Mouse (Mus musculus) intestine, embryonic 14.5 days (tissue): ENCODE measurements around the gene Ruvbl1. TPM values are rescaled to one million over a fixed set of nuclear protein-coding genes. Genes with fewer than 3 reads are reported as not detected.

Source experiments
- ATAC-seq: fragments of 200-750 bp; cut with Nextera tagmentation; replicated peaks from 2 replicates; pipeline ENCODE4 v1.8.0; 2017; ENCODE audit warnings: low read depth, moderate number of reproducible peaks, moderate TSS enrichment, moderate library complexity; ENCODE audit not compliant: low FRiP score, low TSS enrichment
- DNase-seq: peaks from one replicate; pipeline ENCODE4 v3.0.0-alpha.2; 2018; ENCODE audit warnings: low spot score
- H3K27ac ChIP-seq: fragments of 300-500 bp; sonication (generic); 2 replicates; pipeline ENCODE4 v1.5.1; 2014; ENCODE audit warnings: low read depth, mild to moderate bottlenecking, control low read depth
- H3K27me3 ChIP-seq: fragments of 300-500 bp; sonication (generic); replicated peaks from 2 replicates; pipeline ENCODE4 v1.6.1; 2014; ENCODE audit warnings: low read length, control low read depth; ENCODE audit not compliant: control insufficient read depth, insufficient read depth
- H3K36me3 ChIP-seq: fragments of 300-500 bp; sonication (generic); 2 replicates; pipeline ENCODE4 v1.6.1; 2014; ENCODE audit warnings: low read length, control low read depth; ENCODE audit not compliant: control insufficient read depth, insufficient read depth
- H3K4me1 ChIP-seq: fragments of 300-500 bp; sonication (generic); replicated peaks from 2 replicates; pipeline ENCODE4 v1.6.1; 2014; ENCODE audit warnings: low read length, control low read depth, mixed read lengths; ENCODE audit not compliant: control insufficient read depth, insufficient read depth
- H3K4me2 ChIP-seq: fragments of 300-500 bp; sonication (generic); 2 replicates; pipeline ENCODE4 v1.6.1; 2014; ENCODE audit warnings: low read length
- H3K4me3 ChIP-seq: fragments of 300-500 bp; sonication (generic); 2 replicates; pipeline ENCODE4 v1.5.1; 2014; ENCODE audit warnings: low read depth, low read length, control low read depth, mixed read lengths
- H3K9ac ChIP-seq: fragments of 300-500 bp; sonication (generic); 2 replicates; pipeline ENCODE4 v1.6.1; 2014; ENCODE audit warnings: mild to moderate bottlenecking, low read length
- H3K9me3 ChIP-seq: fragments of 300-500 bp; sonication (generic); 2 replicates; pipeline ENCODE4 v1.6.1; 2016; ENCODE audit warnings: low read length, control low read depth; ENCODE audit not compliant: control insufficient read depth
- WGBS: fragments of 180-500 bp; shearing (Covaris S2); extraction: QIAGEN DNeasy Blood & Tissue Kit; methylation state at CpG from one replicate; pipeline ENCODE4 v1.1.7; 2014; 5-methylcytosine and 5-hydroxymethylcytosine counted together
- polyA plus RNA-seq: library from polyadenylated mRNA; unstranded; fragments of >200 nt; fragmentation: Nextera tagmentation; extraction: Ambion mirVana; gene quantifications from 2 replicates; pipeline ENCODE4 v1.2.1, GENCODE M21; 2014

Gene Ruvbl1
- polyA plus RNA-seq, 1 experiment from 2014 or later, result 150 TPM

- Histone ChIP-seq H3K9me3 (no peaks in the 10 kb centered on the region), H3K9ac (no peak overlapping the region), H3K27me3 (no peaks in the 10 kb centered on the region), H3K4me2 (no peak overlapping the region), H3K4me1 (peaks cover 7% of the 10 kb centered on the region), H3K36me3 (no peaks in the 10 kb centered on the region), H3K27ac (no peak overlapping the region), H3K4me3 (no peak overlapping the region)
- 55% methylated on average over 3 of the region's 3 CpGs for WGBS
- ATAC-seq, result no peak
- peak; percentile 32 for DNase-seq
Observed at GRCm38 (mm10) chr6:88522606-88523005, 57.4 kb downstream of the Ruvbl1 start.

- no peaks in the 10 kb centered on the region for H3K36me3 ChIP-seq
- WGBS, result 68% methylated on average over 3 of the region's 3 CpGs
- ATAC-seq (no peak), DNase-seq (no peak)
- peaks cover 7% of the 10 kb centered on the region for H3K4me1 ChIP-seq
- H3K27me3 ChIP-seq, result no peaks in the 10 kb centered on the region
- no peak overlapping the region for H3K4me3 ChIP-seq
- H3K9me3 ChIP-seq, result no peaks in the 10 kb centered on the region
- no peak overlapping the region for H3K27ac ChIP-seq
- no peak overlapping the region for H3K4me2 ChIP-seq
- H3K9ac ChIP-seq, result no peak overlapping the region
Observed at GRCm38 (mm10) chr6:88523043-88523442, 57.8 kb downstream of the Ruvbl1 start.

GRCm38 (mm10) chr6:88523451-88523850, 58.2 kb downstream of the Ruvbl1 start:
- Histone ChIP-seq H3K9me3 (no peaks in the 10 kb centered on the region), H3K36me3 (no peaks in the 10 kb centered on the region), H3K4me1 (peaks cover 7% of the 10 kb centered on the region), H3K27ac (no peak overlapping the region), H3K4me2 (no peak overlapping the region), H3K9ac (no peak overlapping the region), H3K27me3 (no peaks in the 10 kb centered on the region), H3K4me3 (no peak overlapping the region)
- DNase-seq, result no peak
- no peak for ATAC-seq
- 84% methylated on average over 3 of the region's 3 CpGs for WGBS

GRCm38 (mm10) chr6:88524056-88524455, 58.8 kb downstream of the Ruvbl1 start:
- H3K9me3 ChIP-seq, result no peaks in the 10 kb centered on the region
- 82% methylated on average over 4 of the region's 4 CpGs for WGBS
- DNase-seq, result no peak
- no peak overlapping the region for H3K9ac ChIP-seq
- no peak overlapping the region for H3K4me2 ChIP-seq
- H3K4me3 ChIP-seq, result no peak overlapping the region
- ATAC-seq, result no peak
- peaks cover 7% of the 10 kb centered on the region for H3K4me1 ChIP-seq
- no peaks in the 10 kb centered on the region for H3K36me3 ChIP-seq
- no peak overlapping the region for H3K27ac ChIP-seq
- no peaks in the 10 kb centered on the region for H3K27me3 ChIP-seq

- Histone ChIP-seq H3K9ac (no peak overlapping the region), H3K9me3 (no peaks in the 10 kb centered on the region), H3K4me3 (no peak overlapping the region), H3K27me3 (no peaks in the 10 kb centered on the region), H3K36me3 (no peaks in the 10 kb centered on the region), H3K4me1 (no peaks in the 10 kb centered on the region), H3K4me2 (no peak overlapping the region), H3K27ac (no peak overlapping the region)
- ATAC-seq (no peak), DNase-seq (no peak)
Observed at GRCm38 (mm10) chr6:88530306-88530705, 65.1 kb downstream of the Ruvbl1 start.

GRCm38 (mm10) chr6:88540093-88540755, 75.0 kb downstream of the Ruvbl1 start:
- ATAC-seq (no peak), DNase-seq (no peak)
- Histone ChIP-seq H3K27ac (no peak overlapping the region), H3K9me3 (no peaks in the 10 kb centered on the region), H3K36me3 (no peaks in the 10 kb centered on the region), H3K4me3 (no peak overlapping the region), H3K9ac (no peak overlapping the region), H3K27me3 (peaks cover 4% of the 10 kb centered on the region; the same call in 1 of the 2 replicates), H3K4me1 (no peaks in the 10 kb centered on the region), H3K4me2 (no peak overlapping the region)
- 69% methylated on average over 2 of the region's 2 CpGs for WGBS

GRCm38 (mm10) chr6:88544241-88544640, 79.0 kb downstream of the Ruvbl1 start:
- DNase-seq (no peak), ATAC-seq (no peak)
- Histone ChIP-seq H3K36me3 (no peaks in the 10 kb centered on the region), H3K27ac (no peak overlapping the region), H3K4me2 (no peak overlapping the region), H3K9me3 (no peaks in the 10 kb centered on the region), H3K4me3 (no peak overlapping the region), H3K4me1 (no peaks in the 10 kb centered on the region), H3K27me3 (peaks cover 18% of the 10 kb centered on the region), H3K9ac (no peak overlapping the region)
- whole genome bisulfite sequencing, result 88% methylated on average over 3 of the region's 3 CpGs

- no peak overlapping the region for H3K4me2 ChIP-seq
- no peak overlapping the region for H3K27ac ChIP-seq
- H3K4me1 ChIP-seq, result no peaks in the 10 kb centered on the region
- peaks cover 18% of the 10 kb centered on the region for H3K27me3 ChIP-seq
- DNase-seq (no peak), ATAC-seq (no peak)
- no peaks in the 10 kb centered on the region for H3K36me3 ChIP-seq
- 46% methylated on average over 11 of the region's 11 CpGs for whole genome bisulfite sequencing
- H3K9ac ChIP-seq, result no peak overlapping the region
- H3K9me3 ChIP-seq, result no peaks in the 10 kb centered on the region
- H3K4me3 ChIP-seq, result no peak overlapping the region
Observed at GRCm38 (mm10) chr6:88544644-88545396, 79.6 kb downstream of the Ruvbl1 start.

GRCm38 (mm10) chr6:88545397-88545790, 80.2 kb downstream of the Ruvbl1 start:
- Histone ChIP-seq H3K9me3 (no peaks in the 10 kb centered on the region), H3K27ac (no peak overlapping the region), H3K4me2 (no peak overlapping the region), H3K36me3 (no peaks in the 10 kb centered on the region), H3K4me1 (no peaks in the 10 kb centered on the region), H3K27me3 (peaks cover 18% of the 10 kb centered on the region), H3K4me3 (no peak overlapping the region), H3K9ac (no peak overlapping the region)
- no peak for ATAC-seq
- WGBS, result 38% methylated on average over 10 of the region's 10 CpGs
- DNase-seq, result no peak
